Mouse (Mus musculus): Measurements from ENCODE around the gene Myo1b.

The Myo1b gene

DNA sequence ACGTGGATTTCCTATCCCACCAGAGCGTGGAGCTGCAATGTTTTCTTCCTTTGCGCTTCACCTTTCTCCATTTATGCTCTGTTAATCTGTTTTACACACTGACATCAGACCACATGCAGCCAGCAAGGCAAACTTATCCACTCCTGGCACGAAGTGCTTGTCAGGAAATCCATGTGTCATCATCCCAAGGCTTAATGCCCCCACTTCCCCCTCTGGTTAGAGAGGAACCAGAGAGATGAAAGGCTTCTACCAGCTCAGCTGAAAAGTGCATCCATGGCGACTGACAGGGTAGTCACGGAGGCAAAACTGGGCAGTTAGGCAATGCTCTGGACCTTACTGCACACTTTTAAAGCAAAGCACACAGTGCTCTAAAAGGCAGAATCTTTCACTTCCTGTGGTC, 126.6 kb downstream of the Myo1b start:
- no peak for DNase-seq (ENCODE audit: low spot score)

- DNase-seq (ENCODE audit: low spot score): peak; percentile 50
These were observed 133.8 kb downstream of the Myo1b start for GRCm38 (mm10) chr1:51782091-51782490.

GRCm38 (mm10) chr1:51780357-51780756, 135.5 kb downstream of the Myo1b start:
- peak; percentile 28 for DNase-seq (ENCODE audit: low spot score)

DNA sequence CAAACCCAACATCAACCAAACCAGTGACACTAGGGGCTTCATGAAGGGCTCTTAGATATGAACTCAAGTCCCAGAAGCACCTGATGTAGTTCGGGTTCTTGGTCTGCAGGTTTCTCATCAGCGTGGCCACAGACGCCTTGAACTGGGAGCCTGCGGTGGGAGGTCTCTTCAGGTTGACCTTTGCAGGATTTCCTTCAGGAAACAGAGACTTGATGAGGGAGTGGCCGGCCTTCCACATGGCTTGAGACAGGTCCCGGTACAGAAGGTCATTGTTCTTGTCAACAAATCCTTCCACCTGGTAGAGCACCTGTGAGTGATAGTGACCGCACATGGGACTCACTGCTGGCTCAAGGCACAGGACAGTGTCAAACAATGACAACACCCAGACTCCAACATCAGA, 137.6 kb downstream of the Myo1b start:
- peak; percentile 27 for DNase-seq (ENCODE audit: low spot score)

GRCm38 (mm10) chr1:51770504-51770871, 145.4 kb downstream of the Myo1b start:
- no peak for DNase-seq (ENCODE audit: low spot score)

DNA sequence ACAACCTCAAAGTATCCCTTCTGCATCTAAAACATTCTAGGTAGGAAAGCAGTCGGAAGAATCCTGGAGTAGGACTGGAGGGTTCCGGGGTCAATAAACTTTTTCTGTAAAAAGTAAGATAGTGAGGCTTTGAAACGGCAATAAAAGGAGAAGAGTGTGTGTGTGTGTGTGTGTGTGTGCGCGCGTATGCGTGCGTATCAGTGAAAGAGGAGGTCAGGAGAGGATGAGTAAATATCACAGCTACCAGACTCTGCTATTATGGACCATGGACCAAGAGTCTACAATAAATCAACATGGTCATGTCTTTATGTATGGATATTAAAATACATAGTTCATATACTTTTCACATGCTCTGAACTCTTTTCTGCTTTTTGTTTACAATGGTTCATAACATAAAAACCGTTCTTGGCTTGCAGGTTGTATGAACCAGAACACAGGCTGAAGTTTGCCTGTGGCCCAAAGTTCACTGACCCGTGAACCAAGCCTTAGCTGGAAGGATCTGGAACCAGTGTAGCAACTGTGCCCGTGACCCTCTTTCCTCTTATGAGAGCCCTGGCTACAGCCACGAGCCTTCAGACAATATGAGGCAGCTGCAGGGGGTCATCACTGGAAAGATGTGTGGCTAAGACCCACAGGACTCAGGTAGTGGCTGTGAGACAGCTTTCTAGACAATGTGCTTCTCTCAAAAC, 145.9 kb downstream of the Myo1b start:
- DNase-seq (ENCODE audit: low spot score): no peak

- DNase-seq (ENCODE audit: low spot score): no peak
These were observed 149.6 kb downstream of the Myo1b start for GRCm38 (mm10) chr1:51766271-51766670.

- DNase-seq (ENCODE audit: low spot score): no peak
These were observed 150.7 kb downstream of the Myo1b start for GRCm38 (mm10) chr1:51765156-51765555.

DNA sequence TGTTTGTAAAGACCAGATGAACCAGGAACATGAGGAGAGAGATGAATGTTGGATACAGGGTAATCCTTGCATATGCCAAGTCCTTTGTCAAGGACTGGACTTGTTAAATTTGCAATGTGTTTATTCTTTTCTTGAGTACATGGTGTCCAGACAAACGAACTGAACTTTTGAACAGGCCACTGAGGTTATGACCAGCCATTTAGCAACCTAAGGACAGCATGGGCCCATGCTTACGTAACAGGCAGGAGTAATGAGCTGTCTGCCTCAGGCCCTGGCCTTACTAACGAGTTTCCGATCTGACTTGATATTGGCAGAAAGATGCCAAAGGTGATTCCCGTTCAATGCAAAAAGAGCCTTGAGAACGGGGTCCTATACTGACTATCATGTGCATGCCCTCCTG, 156.2 kb downstream of the Myo1b start:
- DNase-seq (ENCODE audit: low spot score): no peak

- no peak for DNase-seq (ENCODE audit: low spot score)
These were observed 157.4 kb downstream of the Myo1b start for GRCm38 (mm10) chr1:51758326-51759109.

GRCm38 (mm10) chr1:51753621-51754020, 162.2 kb downstream of the Myo1b start:
- no peak for DNase-seq (ENCODE audit: low spot score)

GRCm38 (mm10) chr1:51751006-51751405, 164.9 kb downstream of the Myo1b start:
- no peak for DNase-seq (ENCODE audit: low spot score)

- no peak for DNase-seq (ENCODE audit: low spot score)
These were observed 167.6 kb downstream of the Myo1b start for GRCm38 (mm10) chr1:51748306-51748705.

DNA sequence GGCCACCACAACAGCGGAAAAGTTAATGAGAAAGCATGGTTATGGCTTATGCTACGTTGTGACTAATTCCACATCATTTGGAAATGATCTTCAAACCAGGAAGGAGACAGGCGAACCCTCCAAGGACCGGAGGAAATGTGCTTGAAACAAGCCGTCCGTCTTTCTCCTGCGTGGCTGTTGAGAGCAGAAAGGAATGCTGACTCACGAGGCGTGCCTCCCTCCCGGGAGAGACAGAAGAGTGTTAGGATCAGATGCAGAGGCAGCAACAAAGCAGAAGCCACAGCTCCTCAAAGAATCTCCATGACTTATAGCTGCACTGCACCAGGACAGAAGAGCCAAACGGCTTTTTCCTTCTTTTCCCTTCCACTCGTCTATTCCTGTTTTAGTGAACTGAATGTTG, 168.4 kb downstream of the Myo1b start:
- DNase-seq (ENCODE audit: low spot score): peak; percentile 49

DNA sequence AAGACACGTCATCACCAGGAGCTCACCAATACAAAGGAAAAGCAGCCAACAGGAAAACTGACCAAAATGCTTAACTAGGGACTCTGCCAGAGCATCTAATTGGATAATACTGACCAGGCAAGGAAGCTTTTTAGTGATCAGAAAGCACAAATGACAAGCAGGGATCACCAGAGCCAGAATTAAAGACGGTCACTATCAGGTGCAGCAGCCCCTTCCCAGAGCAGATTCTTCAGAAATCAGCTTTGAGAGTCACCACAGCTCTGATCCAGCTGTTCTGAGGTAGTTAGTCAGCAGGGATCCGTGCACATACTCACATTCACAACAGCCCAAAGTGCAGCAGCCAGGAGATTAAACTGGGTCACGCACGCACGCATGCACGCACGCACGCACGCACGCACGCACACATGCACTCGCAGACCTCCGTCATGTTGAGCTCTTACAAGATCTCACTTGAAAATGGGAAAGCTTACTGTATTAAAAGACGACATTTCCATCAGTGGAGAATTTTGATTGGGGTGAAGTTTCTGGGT, 169.1 kb downstream of the Myo1b start:
- no peak for DNase-seq (ENCODE audit: low spot score)

GRCm38 (mm10) chr1:51743756-51744425, 172.0 kb downstream of the Myo1b start:
- DNase-seq (ENCODE audit: low spot score): no peak

GRCm38 (mm10) chr1:51742586-51742985, 173.3 kb downstream of the Myo1b start:
- no peak for DNase-seq (ENCODE audit: low spot score)

- no peak for DNase-seq (ENCODE audit: low spot score)
These were observed 175.1 kb downstream of the Myo1b start for GRCm38 (mm10) chr1:51740626-51741231.

GRCm38 (mm10) chr1:51739252-51739852, 176.5 kb downstream of the Myo1b start:
- no peak for DNase-seq (ENCODE audit: low spot score)

- DNase-seq (ENCODE audit: low spot score): no peak
These were observed 179.0 kb downstream of the Myo1b start for GRCm38 (mm10) chr1:51736822-51737221.

DNA sequence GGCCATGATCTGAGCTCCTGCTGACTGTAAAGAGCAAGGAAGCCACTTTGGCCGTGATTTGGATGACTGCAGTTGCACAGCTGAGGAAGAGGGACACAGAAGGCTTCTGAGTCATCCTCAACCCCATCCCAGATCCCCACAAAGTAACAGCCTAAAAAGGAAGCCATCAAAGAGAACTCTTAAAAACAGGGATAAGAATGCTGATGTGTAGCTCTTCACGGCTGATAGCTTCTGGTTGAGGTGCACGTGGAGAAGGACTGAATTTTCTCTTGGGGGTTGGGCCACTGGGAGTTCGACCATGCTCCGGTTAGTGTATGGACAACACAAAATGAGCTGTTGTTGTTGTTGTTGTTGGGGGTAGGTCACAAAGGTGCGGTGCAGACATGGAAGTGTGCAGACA, 181.2 kb downstream of the Myo1b start:
- no peak for DNase-seq (ENCODE audit: low spot score)

DNA sequence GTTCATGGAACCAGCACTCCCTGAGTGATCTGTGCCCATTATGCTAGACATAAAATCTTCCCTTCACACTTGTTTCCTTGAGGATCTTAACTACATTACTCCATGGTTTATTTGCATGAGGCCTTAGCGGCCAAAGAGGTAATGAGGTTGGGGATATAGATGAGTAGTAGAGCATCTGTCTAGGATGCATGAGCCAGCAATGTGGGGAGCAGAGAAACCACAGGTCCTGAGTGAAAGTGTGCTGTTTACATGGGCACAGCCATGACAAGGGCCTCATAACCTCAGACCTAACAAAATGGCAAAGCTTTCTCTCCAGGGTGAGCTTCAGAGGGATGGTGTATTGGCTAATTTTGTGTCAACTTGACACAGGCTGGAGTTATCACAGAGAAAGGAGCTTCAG, 186.5 kb downstream of the Myo1b start:
- DNase-seq (ENCODE audit: low spot score): no peak
